Mouse (Mus musculus) midbrain, postnatal 0 days (tissue): Measurements from ENCODE around the gene Arid1b. TPM values are rescaled to one million over a fixed set of nuclear protein-coding genes. Genes with fewer than 3 reads are reported as not detected.
A peak's percentile ranks its signal among the peaks of the same experiment; 100 is the strongest.

Experiments
- ATAC-seq: fragments of 200-750 bp; cut with Nextera tagmentation; 2 replicates; pipeline ENCODE4 v1.8.0; 2017; ENCODE audit warnings: moderate number of reproducible peaks, mild to moderate bottlenecking, moderate TSS enrichment, moderate library complexity; ENCODE audit not compliant: low FRiP score
- DNase-seq: peaks from one replicate; pipeline ENCODE4 v3.0.0-alpha.2; 2015; ENCODE audit warnings: low spot score
- H3K27ac ChIP-seq: fragments of 300-500 bp; sonication (generic); 2 replicates; pipeline ENCODE4 v1.5.1; 2014; ENCODE audit warnings: low read depth, mild to moderate bottlenecking, low read length, mixed read lengths
- H3K27me3 ChIP-seq: fragments of 300-500 bp; sonication (generic); 2 replicates; pipeline ENCODE4 v1.6.1; 2014; ENCODE audit warnings: low read length, control low read depth, mixed read lengths; ENCODE audit not compliant: insufficient read depth
- H3K36me3 ChIP-seq: fragments of 300-500 bp; sonication (generic); 2 replicates; pipeline ENCODE4 v1.6.1; 2014; ENCODE audit warnings: low read length, control low read depth, mixed read lengths; ENCODE audit not compliant: insufficient read depth
- H3K4me1 ChIP-seq: fragments of 300-500 bp; sonication (generic); 2 replicates; pipeline ENCODE4 v1.6.1; 2014; ENCODE audit warnings: mild to moderate bottlenecking, control low read depth, antibody characterized with exemption, low read length, mixed read lengths; ENCODE audit not compliant: insufficient read depth
- H3K4me2 ChIP-seq: fragments of 300-500 bp; sonication (generic); 2 replicates; pipeline ENCODE4 v1.6.1; 2014; ENCODE audit warnings: low read depth, mild to moderate bottlenecking, low read length, mixed read lengths; ENCODE audit not compliant: poor library complexity, severe bottlenecking
- H3K4me3 ChIP-seq: fragments of 300-500 bp; sonication (generic); 2 replicates; pipeline ENCODE4 v1.5.1; 2014; ENCODE audit warnings: low read depth, mild to moderate bottlenecking, low read length, moderate library complexity
- H3K9ac ChIP-seq: fragments of 300-500 bp; sonication (generic); replicated peaks from 2 replicates; pipeline ENCODE4 v1.6.1; 2014; ENCODE audit warnings: mild to moderate bottlenecking, low read length, moderate library complexity, mixed read lengths; ENCODE audit not compliant: poor library complexity, severe bottlenecking
- H3K9me3 ChIP-seq: fragments of 300-500 bp; sonication (generic); 2 replicates; pipeline ENCODE4 v1.6.1; 2016; ENCODE audit warnings: low read length, control low read depth
- CTCF ChIP-seq: IDR thresholded peaks from 2 replicates; pipeline ENCODE4 v1.5.1; 2016; ENCODE audit warnings: antibody characterized with exemption, mild to moderate bottlenecking
- WGBS: fragments of 180-500 bp; shearing (Covaris S2); extraction: QIAGEN DNeasy Blood & Tissue Kit; methylation state at CpG from one replicate; pipeline ENCODE4 v1.1.7; 2014; 5-methylcytosine and 5-hydroxymethylcytosine counted together
- polyA plus RNA-seq: library from polyadenylated mRNA; unstranded; fragments of >200 nt; fragmentation: Nextera tagmentation; extraction: Ambion mirVana; gene quantifications from 2 replicates; pipeline ENCODE4 v1.2.1, GENCODE M21; 2015
- total RNA-seq: library from RNA; depleted of rRNA; stranded (reverse); fragments of >200 nt; gene quantifications from 2 replicates; pipeline ENCODE4 v1.2.3, GENCODE M21; 2014

Gene Arid1b
- total and polyA plus RNA-seq, 2 experiments from 2014 or later = 11.9 to 73.3 TPM

GRCm38 (mm10) chr17:5105746-5106145 is 111.6 kb downstream of the Arid1b start:
- Histone ChIP-seq H3K36me3 (no peaks in the 10 kb centered on the region), H3K9ac (no peak overlapping the region), H3K27me3 (no peaks in the 10 kb centered on the region), H3K27ac (no peak overlapping the region), H3K4me1 (peaks cover 14% of the 10 kb centered on the region), H3K9me3 (no peaks in the 10 kb centered on the region), H3K4me3 (no peak overlapping the region), H3K4me2 (no peak overlapping the region)
- DNase-seq = peak; percentile 63
- WGBS = 27% methylated on average over 6 of the region's 6 CpGs
- TF ChIP-seq CTCF = no peak
- ATAC-seq = 0 out of 2 replicates have a peak, but pooled peaks have one; percentile 52

GRCm38 (mm10) chr17:5106263-5107195 is 112.4 kb downstream of the Arid1b start:
- ATAC-seq (no peak), DNase-seq (no peak)
- Histone ChIP-seq H3K27ac (no peak overlapping the region), H3K27me3 (no peaks in the 10 kb centered on the region), H3K4me2 (no peak overlapping the region), H3K9ac (no peak overlapping the region), H3K4me1 (peaks cover 14% of the 10 kb centered on the region), H3K36me3 (no peaks in the 10 kb centered on the region), H3K9me3 (no peaks in the 10 kb centered on the region), H3K4me3 (no peak overlapping the region)
- 68% methylated on average over 11 of the region's 11 CpGs for WGBS
- TF ChIP-seq CTCF = no peak

- no peak for DNase-seq
- no peak overlapping the region for H3K4me3 ChIP-seq
- H3K9ac ChIP-seq = no peak overlapping the region
- TF ChIP-seq CTCF = no peak
- no peak overlapping the region for H3K27ac ChIP-seq
- H3K27me3 ChIP-seq = no peaks in the 10 kb centered on the region
- H3K4me2 ChIP-seq = no peak overlapping the region
- peaks cover 14% of the 10 kb centered on the region for H3K4me1 ChIP-seq
- WGBS = 70% methylated on average over 4 of the region's 4 CpGs
- H3K9me3 ChIP-seq = no peaks in the 10 kb centered on the region
- no peaks in the 10 kb centered on the region for H3K36me3 ChIP-seq
- no peak for ATAC-seq
Observed at GRCm38 (mm10) chr17:5107501-5107900, 113.4 kb downstream of the Arid1b start.

GRCm38 (mm10) chr17:5108022-5108421 is 113.9 kb downstream of the Arid1b start:
- WGBS = 70% methylated on average over 1 of the region's 1 CpGs
- no peak overlapping the region for H3K27ac ChIP-seq
- H3K4me1 ChIP-seq = peaks cover 14% of the 10 kb centered on the region
- H3K4me3 ChIP-seq = no peak overlapping the region
- DNase-seq (no peak), ATAC-seq (no peak)
- TF ChIP-seq CTCF = no peak
- no peaks in the 10 kb centered on the region for H3K27me3 ChIP-seq
- H3K4me2 ChIP-seq = no peak overlapping the region
- H3K36me3 ChIP-seq = no peaks in the 10 kb centered on the region
- H3K9ac ChIP-seq = no peak overlapping the region
- H3K9me3 ChIP-seq = no peaks in the 10 kb centered on the region

GRCm38 (mm10) chr17:5108546-5109142 is 114.5 kb downstream of the Arid1b start:
- ATAC-seq (no peak), DNase-seq (no peak)
- Histone ChIP-seq H3K36me3 (no peaks in the 10 kb centered on the region), H3K4me1 (peaks cover 14% of the 10 kb centered on the region), H3K4me2 (no peak overlapping the region), H3K27me3 (no peaks in the 10 kb centered on the region), H3K4me3 (no peak overlapping the region), H3K27ac (no peak overlapping the region), H3K9me3 (no peaks in the 10 kb centered on the region), H3K9ac (no peak overlapping the region)
- no peak for TF ChIP-seq CTCF
- 75% methylated on average over 2 of the region's 2 CpGs for WGBS

- ATAC-seq (no peak), DNase-seq (no peak)
- no peaks in the 10 kb centered on the region for H3K27me3 ChIP-seq
- H3K4me2 ChIP-seq = no peak overlapping the region
- H3K36me3 ChIP-seq = no peaks in the 10 kb centered on the region
- WGBS = 81% methylated on average over 8 of the region's 8 CpGs
- H3K4me3 ChIP-seq = no peak overlapping the region
- no peak overlapping the region for H3K27ac ChIP-seq
- no peaks in the 10 kb centered on the region for H3K9me3 ChIP-seq
- TF ChIP-seq CTCF = no peak
- peaks cover 14% of the 10 kb centered on the region for H3K4me1 ChIP-seq
- H3K9ac ChIP-seq = no peak overlapping the region
Observed at GRCm38 (mm10) chr17:5109343-5109742, 115.2 kb downstream of the Arid1b start.
